25 mouse cellular contexts compared by ENCODE assay signal in the genomic region with DNA sequence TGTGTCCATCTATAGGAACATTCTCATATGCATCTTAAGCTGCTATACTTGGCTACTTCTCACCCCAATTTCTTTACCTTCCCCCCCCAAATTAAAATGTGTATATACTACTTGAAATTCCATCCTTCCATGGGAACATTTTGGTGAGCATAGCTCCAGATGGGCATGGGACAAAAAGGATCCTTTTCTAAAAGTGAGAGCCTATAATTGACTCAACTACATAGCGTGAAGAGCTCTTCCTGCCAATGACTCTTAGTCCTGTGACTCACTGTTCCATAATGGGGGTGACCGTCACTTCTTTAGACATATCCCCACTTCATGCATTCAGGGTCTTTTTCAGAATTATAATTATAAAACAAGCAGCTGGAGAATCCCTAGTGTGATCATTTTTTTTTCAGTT.
DNase-seq lines count a peak whose midpoint lies in the region; ATAC-seq lines count a peak whose summit lies in the region.
"Had no signal": no experiment of that assay in that cellular context is flagged by ENCODE, and none has a peak within 500 bp of the region (broad histone marks: within the 10 kb centered on the region; RNA-seq: fewer than 3 reads in every experiment).

No protein-coding gene starts in this region.

- 90% methylated on average over 2 of the region's 2 CpGs for WGBS in midbrain, embryonic 11.5 days

- DNase-seq in frontal cortex, adult 2 months (ENCODE audit: extremely low spot score in 1 of 2, low spot score in 1 of 2) = peak; percentile 73 to 77
- DNase-seq in frontal cortex, postnatal 25 days (ENCODE audit: low spot score in 2 of 2) = no peak
- peak; percentile 39 to 44 for DNase-seq in right cerebral cortex, adult 2 months (ENCODE audit: low spot score in 2 of 2)
- no peak for DNase-seq in right cerebral cortex, postnatal 4 days
- peak; percentile 36 to 42 for DNase-seq in left cerebral cortex, postnatal 36 days (ENCODE audit: low spot score in 2 of 2)
- DNase-seq in midbrain, embryonic 11.5 days (ENCODE audit: low spot score, missing footprints) = no peak
- DNase-seq: adrenal gland, postnatal 25 days; cerebellum, adult 11-12 months; cerebellum, postnatal 14 days; gastrocnemius, postnatal 25 days; heart, adult 18-20 months; heart, postnatal 10 days; kidney, postnatal 25 days; layer of hippocampus, postnatal 36 days; liver, embryonic 13.5 days; lung, adult 2 months; lung, postnatal 14 days had no signal

- no peak overlapping the region for H3K4me2 ChIP-seq in midbrain, embryonic 11.5 days
- H3K4me2 ChIP-seq: heart, embryonic 12.5 days; limb, embryonic 13.5 days; liver, embryonic 13.5 days; midbrain, embryonic 13.5 days had no signal

- H3K9ac ChIP-seq in midbrain, embryonic 11.5 days (ENCODE audit: low read length) = no peak overlapping the region
- H3K9ac ChIP-seq: heart, embryonic 12.5 days; limb, embryonic 13.5 days; liver, embryonic 13.5 days; midbrain, embryonic 13.5 days had no signal

- no peaks in the 10 kb centered on the region for H3K4me1 ChIP-seq in midbrain, embryonic 11.5 days (ENCODE audit: control insufficient read depth, insufficient read depth, low read length)
- H3K4me1 ChIP-seq: heart, embryonic 12.5 days; hindbrain, embryonic 10.5 days; limb, embryonic 13.5 days; liver, embryonic 13.5 days; midbrain, embryonic 13.5 days had no signal

- intact Hi-C loops in left cerebral cortex, postnatal 36 days (cut with DNase I) = loop anchor here (2.0 kb wide), 1 partner anchor 73 kb away; no protein-coding TSS in a partner anchor

- no peaks in the 10 kb centered on the region for H3K27me3 ChIP-seq in midbrain, embryonic 11.5 days (ENCODE audit: control insufficient read depth, insufficient read depth, low read length)
- H3K27me3 ChIP-seq: heart, embryonic 12.5 days; limb, embryonic 13.5 days; liver, embryonic 13.5 days; midbrain, embryonic 13.5 days had no signal

- H3K4me3 ChIP-seq in midbrain, embryonic 11.5 days (ENCODE audit: low read depth, low read length) = no peak overlapping the region
- H3K4me3 ChIP-seq: heart, embryonic 12.5 days; hindbrain, embryonic 10.5 days; limb, embryonic 13.5 days; liver, embryonic 13.5 days; midbrain, embryonic 13.5 days had no signal

- H3K27ac ChIP-seq in midbrain, embryonic 11.5 days (ENCODE audit: low read depth, low read length) = no peak overlapping the region
- H3K27ac ChIP-seq: hindbrain, embryonic 10.5 days; limb, embryonic 13.5 days; liver, embryonic 13.5 days; midbrain, embryonic 13.5 days; stomach, postnatal 0 days had no signal

- no peak for ATAC-seq in midbrain, embryonic 11.5 days (ENCODE audit: low FRiP score)
- no peak for ATAC-seq in cerebellum, adult (ENCODE audit: insufficient number of reproducible peaks, low FRiP score, low TSS enrichment)
- ATAC-seq: CD4-positive, CD25-positive, alpha-beta regulatory T cell, adult 4 months; intestine, postnatal 0 days; midbrain, embryonic 13.5 days had no signal

- no peaks in the 10 kb centered on the region for H3K36me3 ChIP-seq in midbrain, embryonic 11.5 days (ENCODE audit: control insufficient read depth, insufficient read depth, low read length)
- H3K36me3 ChIP-seq: heart, embryonic 12.5 days; hindbrain, embryonic 10.5 days; limb, embryonic 13.5 days; liver, embryonic 13.5 days; midbrain, embryonic 13.5 days had no signal

- H3K9me3 ChIP-seq in midbrain, embryonic 11.5 days (ENCODE audit: control insufficient read depth, low read length) = no peaks in the 10 kb centered on the region
- H3K9me3 ChIP-seq: heart, embryonic 12.5 days; hindbrain, embryonic 10.5 days; limb, embryonic 13.5 days; liver, embryonic 13.5 days; midbrain, embryonic 13.5 days had no signal

Comparison
In these comparisons a context has a peak if more than half of its experiments do, and no peak if none do; other contexts are left out.
1. DNase-seq: peak in frontal cortex, adult 2 months (2 of 2), right cerebral cortex, adult 2 months (2 of 2) and left cerebral cortex, postnatal 36 days (2 of 2); none in frontal cortex, postnatal 25 days (0 of 2), right cerebral cortex, postnatal 4 days (single experiment) and midbrain, embryonic 11.5 days (single experiment).